Mouse (Mus musculus) heart, adult 2 months (tissue): Measurements from ENCODE around the gene Ahdc1. TPM values are rescaled to one million over a fixed set of nuclear protein-coding genes. Genes with fewer than 3 reads are reported as not detected.
"Not testable (repeated sequence)": the region's sequence is repeated elsewhere in the genome, so short reads cannot be mapped to it uniquely, and the experiment has no call there.

Source experiments
- DNase-seq, 2 experiments: peaks; one replicate each; pipeline ENCODE4 v3.0.0; 2021
- H3K27ac ChIP-seq: fragments of 200-600 bp; 2 replicates; pipeline ENCODE4 v1.8.1; 2022
- H3K27me3 ChIP-seq: fragments of 200-500 bp; 2 replicates; pipeline ENCODE4 v1.6.1; 2012; ENCODE audit warnings: mild to moderate bottlenecking, low read length, inconsistent platforms, mixed read lengths; ENCODE audit not compliant: control insufficient read depth, insufficient read depth
- H3K36me3 ChIP-seq: fragments of 200-500 bp; 2 replicates; pipeline ENCODE4 v1.6.1; 2012; ENCODE audit warnings: low read length, inconsistent platforms; ENCODE audit not compliant: control insufficient read depth, insufficient read depth
- H3K4me1 ChIP-seq: fragments of 200-500 bp; 2 replicates; pipeline ENCODE4 v1.6.1; 2011; ENCODE audit warnings: low read length; ENCODE audit not compliant: control insufficient read depth, insufficient read depth
- H3K4me3 ChIP-seq: fragments of 200-600 bp; 2 replicates; pipeline ENCODE4 v1.8.1; 2022
- H3K79me2 ChIP-seq: fragments of 200-500 bp; replicated peaks from 2 replicates; pipeline ENCODE4 v1.6.1; 2012; ENCODE audit warnings: mild to moderate bottlenecking, inconsistent platforms, low read length, moderate library complexity, mixed read lengths; ENCODE audit not compliant: control insufficient read depth, insufficient read depth
- H3K9ac ChIP-seq: fragments of 200-500 bp; 2 replicates; pipeline ENCODE4 v1.6.1; 2012; ENCODE audit warnings: low read depth, mild to moderate bottlenecking, control low read depth, inconsistent platforms, low read length, mixed read lengths
- CTCF ChIP-seq: fragments of 200-600 bp; IDR thresholded peaks from 2 replicates; pipeline ENCODE4 v1.8.1; 2022; ENCODE audit warnings: antibody characterized with exemption, mild to moderate bottlenecking, moderate library complexity
- EP300 ChIP-seq: fragments of 200-500 bp; IDR thresholded peaks from 2 replicates; pipeline ENCODE4 v1.6.1; 2011; ENCODE audit warnings: low read depth, low read length, control low read depth; ENCODE audit not compliant: insufficient read depth
- POLR2A ChIP-seq: fragments of 200-500 bp; IDR thresholded peaks from 2 replicates; pipeline ENCODE4 v1.6.1; 2011; ENCODE audit warnings: mild to moderate bottlenecking, low read depth, low read length, control low read depth; ENCODE audit not compliant: insufficient read depth
- WGBS: fragments of 180-500 bp; shearing (Covaris S2); methylation state at CpG from one replicate; pipeline ENCODE4 v1.1.7; 2018; 5-methylcytosine and 5-hydroxymethylcytosine counted together
- intact Hi-C: fragments of 180-260 bp; cut with DNase I; formaldehyde crosslinking; loops from one replicate; pipeline ENCODE4 v1.15.1; 2025
- polyA plus RNA-seq: library from polyadenylated mRNA; depleted of rRNA; stranded (reverse); fragments of >200 nt; gene quantifications from 2 replicates; pipeline ENCODE4 v1.2.3, GENCODE M21; 2012
- total RNA-seq, 2 experiments: library from RNA; stranded (reverse); gene quantifications; 2 replicates each; pipeline ENCODE4 v1.2.3; 2021

Ahdc1 gene
- total and polyA plus RNA-seq, 3 experiments = 21.8 to 50.9 (median 42.6) TPM

GRCm38 (mm10) chr4:133092453-133092901 lies 81.4 kb downstream of the Ahdc1 start:
- peak; percentile 67 to 72 for DNase-seq
- TF ChIP-seq POLR2A (peak; percentile 60; the same call in 1 of the 2 replicates), CTCF (0 out of 2 replicates have a peak, but pooled peaks have one; percentile 6), EP300 (0 out of 2 replicates have a peak, but pooled peaks have one; percentile 28)
- Histone ChIP-seq H3K4me1 (peaks cover 40% of the 10 kb centered on the region), H3K36me3 (no peaks in the 10 kb centered on the region), H3K4me3 (peak overlapping the region; percentile 27; the same call in 1 of the 2 replicates), H3K79me2 (no peaks in the 10 kb centered on the region), H3K27me3 (no peaks in the 10 kb centered on the region), H3K27ac (peak overlapping the region; percentile 71), H3K9ac (peak overlapping the region; percentile 80)
- intact Hi-C loops = loop anchor here (5.0 kb wide), 1 partner anchor 35 kb away; no protein-coding TSS in a partner anchor
- WGBS = 5% methylated on average over 18 of the region's 18 CpGs

- 70% methylated on average over 6 of the region's 6 CpGs for WGBS
- Histone ChIP-seq H3K27ac (peak overlapping the region; percentile 65), H3K36me3 (no peaks in the 10 kb centered on the region), H3K9ac (no peak overlapping the region), H3K79me2 (no peaks in the 10 kb centered on the region), H3K27me3 (no peaks in the 10 kb centered on the region), H3K4me3 (no peak overlapping the region), H3K4me1 (peaks cover 36% of the 10 kb centered on the region)
- no peak for DNase-seq
- intact Hi-C loops = loop anchor here (5.0 kb wide), 1 partner anchor 36 kb away; no protein-coding TSS in a partner anchor
- TF ChIP-seq POLR2A = no peak
- no peak for TF ChIP-seq CTCF
Measured at GRCm38 (mm10) chr4:133093056-133093455, 82.0 kb downstream of the Ahdc1 start.

- Histone ChIP-seq H3K4me3 (no peak overlapping the region), H3K4me1 (peaks cover 34% of the 10 kb centered on the region), H3K9ac (0 out of 2 replicates have a peak overlapping the region, but pooled peaks have one; percentile 15), H3K27ac (peak overlapping the region; percentile 65), H3K79me2 (no peaks in the 10 kb centered on the region), H3K36me3 (no peaks in the 10 kb centered on the region), H3K27me3 (no peaks in the 10 kb centered on the region)
- intact Hi-C loops = loop anchor here (5.0 kb wide), 1 partner anchor 36 kb away; no protein-coding TSS in a partner anchor
- WGBS = 9% methylated on average over 6 of the region's 6 CpGs
- peak; percentile 53 to 63 for DNase-seq
- TF ChIP-seq POLR2A (no peak), EP300 (no peak), CTCF (no peak)
Measured at GRCm38 (mm10) chr4:133093481-133094033, 82.5 kb downstream of the Ahdc1 start.

- intact Hi-C loops = loop anchor here (5.0 kb wide), 1 partner anchor 37 kb away; no protein-coding TSS in a partner anchor
- H3K36me3 ChIP-seq = no peaks in the 10 kb centered on the region
- 40% methylated on average over 1 of the region's 1 CpGs for WGBS
- peaks cover 34% of the 10 kb centered on the region for H3K4me1 ChIP-seq
- no peak overlapping the region for H3K9ac ChIP-seq
- TF ChIP-seq POLR2A (no peak), EP300 (no peak), CTCF (no peak)
- H3K4me3 ChIP-seq = no peak overlapping the region
- no peaks in the 10 kb centered on the region for H3K79me2 ChIP-seq
- peak overlapping the region; percentile 51 for H3K27ac ChIP-seq
- no peaks in the 10 kb centered on the region for H3K27me3 ChIP-seq
- no peak for DNase-seq
Measured at GRCm38 (mm10) chr4:133094255-133094654, 83.2 kb downstream of the Ahdc1 start.

- TF ChIP-seq CTCF (no peak), EP300 (no peak), POLR2A (no peak; the same call in 1 of the 2 replicates)
- intact Hi-C loops = loop anchor here (5.0 kb wide), 1 partner anchor 38 kb away; no protein-coding TSS in a partner anchor
- H3K4me1 ChIP-seq = peaks cover 30% of the 10 kb centered on the region
Measured at GRCm38 (mm10) chr4:133094936-133095733, 84.1 kb downstream of the Ahdc1 start.

GRCm38 (mm10) chr4:133095734-133096065 lies 84.6 kb downstream of the Ahdc1 start:
- DNase-seq, H3K27me3 ChIP-seq, H3K36me3 ChIP-seq, intact Hi-C loops, H3K79me2 ChIP-seq: not testable (repeated sequence)
- 8% methylated on average over 3 of the region's 3 CpGs for WGBS
- Histone ChIP-seq H3K27ac (peak overlapping the region; percentile 69), H3K4me1 (peaks cover 25% of the 10 kb centered on the region), H3K9ac (peak overlapping the region; percentile 12), H3K4me3 (peak overlapping the region; percentile 29; the same call in 1 of the 2 replicates)

More at GRCm38 (mm10) chr4:133094936-133095733, 84.1 kb downstream of the Ahdc1 start:
- peak overlapping the region; percentile 46 for H3K9ac ChIP-seq
- WGBS = 28% methylated on average over 16 of the region's 16 CpGs
- DNase-seq = peak; percentile 78 to 88
- H3K4me3 ChIP-seq = peak overlapping the region; percentile 29; the same call in 1 of the 2 replicates
- H3K79me2 ChIP-seq = no peaks in the 10 kb centered on the region
- no peaks in the 10 kb centered on the region for H3K36me3 ChIP-seq
- no peaks in the 10 kb centered on the region for H3K27me3 ChIP-seq
- H3K27ac ChIP-seq = peak overlapping the region; percentile 69

GRCm38 (mm10) chr4:133096671-133097070 lies 85.6 kb downstream of the Ahdc1 start:
- Histone ChIP-seq H3K27ac (peak overlapping the region; percentile 72; the same call in 1 of the 2 replicates), H3K4me1 (peaks cover 19% of the 10 kb centered on the region), H3K4me3 (peak overlapping the region; percentile 34; the same call in 1 of the 2 replicates), H3K9ac (0 out of 2 replicates have a peak overlapping the region, but pooled peaks have one; percentile 54)
- intact Hi-C loops, H3K27me3 ChIP-seq, H3K36me3 ChIP-seq, H3K79me2 ChIP-seq: not testable (repeated sequence)
- 0% methylated on average over 16 of the region's 26 CpGs for WGBS
- DNase-seq = peak in 1 of 2 experiments; percentile 59
